Mouse (Mus musculus): ENCODE measurements around the gene Eif4h. TPM values are rescaled to one million over a fixed set of nuclear protein-coding genes. Genes with fewer than 3 reads are reported as not detected.
A peak's percentile ranks its signal among the peaks of the same experiment; 100 is the strongest.

Gene Eif4h
- polyA plus RNA-seq, 2 experiments = 110 to 148 TPM

DNA sequence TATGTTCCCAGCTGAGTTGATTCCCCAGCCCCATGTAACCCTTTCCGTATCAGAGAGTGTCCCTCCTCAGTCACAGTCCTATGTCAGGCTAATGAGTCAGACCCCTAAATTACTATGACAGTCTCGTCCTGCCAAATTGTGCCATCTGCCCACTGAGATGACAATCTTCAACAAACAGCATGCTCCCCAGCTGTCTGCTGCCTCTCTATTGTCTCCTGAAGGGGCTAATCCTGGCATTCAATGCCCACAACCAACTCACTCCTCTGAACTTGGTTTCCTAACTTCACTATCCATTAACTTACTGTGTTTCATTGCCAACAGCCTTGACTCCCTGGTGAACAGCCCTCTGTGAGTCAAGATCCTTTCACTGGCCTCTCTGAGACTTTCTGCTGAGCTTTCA lies 45.1 kb upstream of the Eif4h start:
- DNase-seq (ENCODE audit: low read depth in 3 of 3, low spot score in 3 of 3) = no peak
- TF ChIP-seq CTCF (IDR thresholded peaks at IDR 0.05; ENCODE audit: low read depth) (no peak), EP300 (IDR thresholded peaks at IDR 0.05; ENCODE audit: low read depth) (no peak)
- ATAC-seq (ENCODE audit: insufficient read depth) = no peak
- no peaks in the 10 kb centered on the region for H3K9me3 ChIP-seq (ENCODE audit: control insufficient read depth, low read length)
- H3K27me3 ChIP-seq (ENCODE audit: control insufficient read depth, insufficient read depth, low read length) = no peaks in the 10 kb centered on the region; the same call in 1 of the 2 replicates
- H3K36me3 ChIP-seq (replicated peaks; ENCODE audit: control insufficient read depth, insufficient read depth, low read depth) = no peaks in the 10 kb centered on the region
- no peak overlapping the region for H3K4me3 ChIP-seq (ENCODE audit: insufficient read depth in 1 of 2, low read depth in 2 of 2, low read length in 2 of 2)
- no peak overlapping the region for H3K27ac ChIP-seq
- no peak overlapping the region for H3K9ac ChIP-seq (replicated peaks)
- H3K4me2 ChIP-seq (ENCODE audit: low read depth) = no peak overlapping the region
- peaks cover 2% of the 10 kb centered on the region in 2 experiments for H3K4me1 ChIP-seq (replicated peaks; ENCODE audit: control insufficient read depth in 2 of 2, insufficient read depth in 2 of 2, low read length in 1 of 2)
- 66% methylated on average over 2 of the region's 2 CpGs for WGBS (ENCODE audit: insufficient replicate concordance)

DNA sequence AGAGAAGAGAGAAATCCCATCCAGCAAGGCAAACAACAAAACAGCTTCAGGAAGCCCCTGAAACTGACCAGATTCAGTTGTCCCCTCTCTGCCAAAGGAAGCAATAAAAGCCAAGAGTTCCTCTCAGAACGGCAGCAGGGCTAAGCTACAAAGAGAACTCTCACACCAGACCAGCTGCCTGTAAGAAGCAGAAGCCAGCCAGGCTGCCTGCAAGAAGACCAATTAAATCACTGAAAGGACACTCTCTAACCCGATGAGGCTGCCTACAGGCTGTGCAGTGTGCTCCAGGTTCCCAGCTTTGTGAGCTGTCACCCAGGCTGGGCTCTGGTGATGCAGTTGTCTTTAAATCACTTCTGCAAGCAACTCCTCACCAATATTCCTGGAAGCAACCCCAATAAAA lies 44.5 kb upstream of the Eif4h start:
- no peak overlapping the region for H3K9ac ChIP-seq (replicated peaks)
- no peak overlapping the region for H3K4me3 ChIP-seq (ENCODE audit: insufficient read depth in 1 of 2, low read depth in 2 of 2, low read length in 2 of 2)
- no peaks in the 10 kb centered on the region; the same call in 1 of the 2 replicates for H3K27me3 ChIP-seq (ENCODE audit: control insufficient read depth, insufficient read depth, low read length)
- H3K36me3 ChIP-seq (replicated peaks; ENCODE audit: control insufficient read depth, insufficient read depth, low read depth) = no peaks in the 10 kb centered on the region
- H3K27ac ChIP-seq = no peak overlapping the region
- WGBS (ENCODE audit: insufficient replicate concordance) = 60% methylated on average over 2 of the region's 2 CpGs
- no peak for DNase-seq (ENCODE audit: low read depth in 3 of 3, low spot score in 3 of 3)
- H3K9me3 ChIP-seq (ENCODE audit: control insufficient read depth, low read length) = no peaks in the 10 kb centered on the region
- no peak for ATAC-seq (ENCODE audit: insufficient read depth)
- peaks cover 0 to 6% of the 10 kb centered on the region in 2 experiments for H3K4me1 ChIP-seq (replicated peaks; ENCODE audit: control insufficient read depth in 2 of 2, insufficient read depth in 2 of 2, low read length in 1 of 2)
- H3K4me2 ChIP-seq (ENCODE audit: low read depth) = no peak overlapping the region
- no peak for TF ChIP-seq CTCF (IDR thresholded peaks at IDR 0.05; ENCODE audit: low read depth)

DNA sequence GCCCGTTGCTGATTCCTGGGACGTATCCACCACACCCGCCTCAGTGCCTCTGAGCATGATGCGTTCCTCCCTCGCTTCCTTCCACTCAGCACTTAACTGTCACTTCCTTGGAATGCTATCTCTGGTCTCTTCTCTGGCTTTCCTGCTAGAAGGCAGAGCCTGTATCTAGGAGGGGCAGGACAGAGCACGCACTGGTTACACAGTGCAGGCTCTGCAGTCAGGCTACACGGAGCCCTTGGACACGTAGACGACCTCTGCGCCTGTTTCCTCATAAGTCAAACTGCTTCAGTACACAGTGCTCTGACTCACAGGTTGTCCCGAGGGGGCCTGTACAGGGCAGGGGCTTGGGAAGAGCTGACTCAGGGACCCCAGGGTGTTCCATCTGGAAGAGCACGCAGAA lies 40.9 kb upstream of the Eif4h start:
- no peak overlapping the region for H3K27ac ChIP-seq
- H3K9me3 ChIP-seq (ENCODE audit: control insufficient read depth, low read length) = no peaks in the 10 kb centered on the region
- ATAC-seq (ENCODE audit: insufficient read depth) (peak; percentile 26), DNase-seq (ENCODE audit: low read depth in 3 of 3, low spot score in 3 of 3) (no peak)
- no peak overlapping the region for H3K4me3 ChIP-seq (ENCODE audit: insufficient read depth in 1 of 2, low read depth in 2 of 2, low read length in 2 of 2)
- peaks cover 4 to 15% of the 10 kb centered on the region in 2 experiments for H3K4me1 ChIP-seq (replicated peaks; ENCODE audit: control insufficient read depth in 2 of 2, insufficient read depth in 2 of 2, low read length in 1 of 2)
- H3K4me2 ChIP-seq (ENCODE audit: low read depth) = no peak overlapping the region
- no peak for TF ChIP-seq CTCF (IDR thresholded peaks at IDR 0.05; ENCODE audit: low read depth)
- no peak for TF ChIP-seq EP300 (IDR thresholded peaks at IDR 0.05; ENCODE audit: low read depth)
- no peaks in the 10 kb centered on the region for H3K36me3 ChIP-seq (replicated peaks; ENCODE audit: control insufficient read depth, insufficient read depth, low read depth)
- H3K27me3 ChIP-seq (ENCODE audit: control insufficient read depth, insufficient read depth, low read length) = no peaks in the 10 kb centered on the region
- 73% methylated on average over 12 of the region's 12 CpGs for WGBS (ENCODE audit: insufficient replicate concordance)
- no peak overlapping the region for H3K9ac ChIP-seq (replicated peaks)

DNA sequence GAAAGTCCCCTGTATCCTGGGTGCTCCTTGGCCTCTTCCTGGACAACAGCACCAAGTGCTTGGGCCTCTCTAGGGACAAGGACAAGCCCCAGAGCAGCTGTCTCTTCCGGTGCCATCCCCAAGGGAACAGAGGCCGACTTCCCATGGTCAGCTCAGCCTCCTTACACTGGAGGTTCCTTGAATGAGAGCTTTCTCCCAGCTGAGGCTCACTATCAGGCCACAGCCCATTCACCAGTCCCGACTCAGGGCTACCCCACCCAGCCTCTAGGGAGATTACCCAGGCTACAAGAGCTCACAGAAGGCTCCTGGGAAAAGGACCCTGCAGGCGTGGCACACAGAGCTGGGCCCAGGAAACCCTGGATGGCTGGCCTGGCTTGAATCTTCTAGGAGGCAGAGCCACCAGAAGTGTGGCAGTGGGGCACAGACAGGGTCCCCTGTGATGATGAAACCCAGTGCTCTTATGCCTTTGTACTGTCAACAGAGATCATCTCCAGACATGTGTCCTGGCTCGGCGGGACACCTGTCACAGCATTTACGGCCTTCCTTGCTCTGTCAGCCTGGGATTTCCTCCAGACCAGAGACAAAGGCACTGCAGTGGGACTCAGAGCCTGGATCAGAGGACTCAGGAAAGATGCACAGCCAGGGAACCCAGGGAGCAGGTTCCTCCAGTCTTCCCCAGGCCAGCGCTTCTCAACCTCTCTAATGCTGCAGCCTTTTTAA lies 39.7 kb upstream of the Eif4h start:
- Histone ChIP-seq H3K36me3 (replicated peaks; ENCODE audit: control insufficient read depth, insufficient read depth, low read depth) (no peaks in the 10 kb centered on the region), H3K27me3 (ENCODE audit: control insufficient read depth, insufficient read depth, low read length) (no peaks in the 10 kb centered on the region), H3K4me3 (ENCODE audit: insufficient read depth in 1 of 2, low read depth in 2 of 2, low read length in 2 of 2) (no peak overlapping the region), H3K9me3 (ENCODE audit: control insufficient read depth, low read length) (no peaks in the 10 kb centered on the region), H3K4me2 (ENCODE audit: low read depth) (peak overlapping the region; percentile 0; the same call in 1 of the 2 replicates), H3K27ac (no peak overlapping the region), H3K9ac (replicated peaks) (no peak overlapping the region), H3K4me1 (replicated peaks; ENCODE audit: control insufficient read depth in 2 of 2, insufficient read depth in 2 of 2, low read length in 1 of 2) (peaks cover 4 to 15% of the 10 kb centered on the region in 2 experiments)
- ATAC-seq (ENCODE audit: insufficient read depth) (peak; percentile 64), DNase-seq (ENCODE audit: low read depth in 3 of 3, low spot score in 3 of 3) (peak in 2 of 3 experiments; percentile 23 to 34)
- 46% methylated on average over 8 of the region's 8 CpGs for WGBS (ENCODE audit: insufficient replicate concordance)
- TF ChIP-seq EP300 (IDR thresholded peaks at IDR 0.05; ENCODE audit: low read depth) = no peak
- no peak for TF ChIP-seq CTCF (IDR thresholded peaks at IDR 0.05; ENCODE audit: low read depth)

DNA sequence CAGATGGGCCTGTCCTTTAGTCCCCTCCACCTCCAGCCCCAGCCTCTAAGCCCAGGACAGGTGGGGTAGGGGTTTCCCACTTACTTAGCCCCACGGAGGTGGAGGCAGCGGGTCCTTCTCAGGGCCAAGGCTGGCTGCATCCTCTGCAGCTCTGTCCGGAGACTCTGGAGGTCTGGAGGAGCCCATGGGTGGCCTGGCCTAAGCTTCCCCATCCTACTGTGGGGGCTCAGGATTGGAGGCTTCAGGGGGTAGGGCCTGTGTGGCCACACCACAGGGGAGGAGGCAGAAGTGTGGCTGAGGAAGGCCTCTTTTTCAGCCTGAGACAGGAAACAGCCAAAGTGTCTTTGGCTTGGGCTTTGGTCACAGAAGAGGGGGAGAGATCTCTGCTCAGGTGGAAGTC lies 38.7 kb upstream of the Eif4h start:
- H3K36me3 ChIP-seq (replicated peaks; ENCODE audit: control insufficient read depth, insufficient read depth, low read depth) = no peaks in the 10 kb centered on the region
- 53% methylated on average over 3 of the region's 3 CpGs for WGBS (ENCODE audit: insufficient replicate concordance)
- no peak overlapping the region for H3K9ac ChIP-seq (replicated peaks)
- H3K9me3 ChIP-seq (ENCODE audit: control insufficient read depth, low read length) = no peaks in the 10 kb centered on the region
- DNase-seq (ENCODE audit: low read depth in 3 of 3, low spot score in 3 of 3) = no peak
- H3K4me1 ChIP-seq (replicated peaks; ENCODE audit: control insufficient read depth in 2 of 2, insufficient read depth in 2 of 2, low read length in 1 of 2) = peaks cover 4 to 15% of the 10 kb centered on the region in 2 experiments
- no peaks in the 10 kb centered on the region for H3K27me3 ChIP-seq (ENCODE audit: control insufficient read depth, insufficient read depth, low read length)
- no peak for ATAC-seq (ENCODE audit: insufficient read depth)
- H3K4me3 ChIP-seq (ENCODE audit: insufficient read depth in 1 of 2, low read depth in 2 of 2, low read length in 2 of 2) = no peak overlapping the region; a peak in 1 of 4 replicates
- H3K4me2 ChIP-seq (ENCODE audit: low read depth) = no peak overlapping the region; the same call in 1 of the 2 replicates
- H3K27ac ChIP-seq = no peak overlapping the region
- no peak for TF ChIP-seq CTCF (IDR thresholded peaks at IDR 0.05; ENCODE audit: low read depth)
- TF ChIP-seq EP300 (IDR thresholded peaks at IDR 0.05; ENCODE audit: low read depth) = no peak
